Mouse (Mus musculus): ENCODE data around the gene Gm42669. TPM values are rescaled to one million over a fixed set of nuclear protein-coding genes. Genes with fewer than 3 reads are reported as not detected.

The Gm42669 gene
- polyA plus RNA-seq, 1 experiment = 0.06 TPM

- no peak overlapping the region for H3K4me3 ChIP-seq (ENCODE audit: extremely low read depth, insufficient read depth, insufficient read length)
- 84% methylated on average over 4 of the region's 4 CpGs for WGBS
- no peak for DNase-seq (ENCODE audit: low read depth in 1 of 2, low spot score in 2 of 2)
Observed at GRCm38 (mm10) chr5:107488996-107489395, 18.4 kb upstream of the Gm42669 start.

DNA sequence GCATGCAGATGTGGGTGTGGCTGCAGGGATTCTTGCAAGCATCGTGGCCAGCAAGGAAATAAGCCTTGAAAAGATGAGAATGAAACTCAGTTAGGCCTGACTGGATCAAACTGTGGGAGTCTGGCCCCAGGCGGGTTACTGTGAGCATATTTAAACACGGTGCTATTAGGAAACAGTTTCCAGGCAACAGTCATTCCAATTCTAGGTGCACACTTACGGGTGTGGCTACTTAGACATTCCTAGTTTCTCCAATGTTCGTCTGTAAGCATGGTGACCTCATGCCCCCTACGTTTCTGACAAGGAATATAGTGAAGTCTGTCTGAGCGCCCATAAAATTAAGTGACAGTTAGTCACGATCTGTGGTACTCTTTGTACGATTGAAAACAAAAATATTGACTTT, 16.4 kb upstream of the Gm42669 start:
- Histone ChIP-seq H3K27ac (ENCODE audit: insufficient read depth, low read length) (no peak overlapping the region), H3K4me1 (ENCODE audit: control insufficient read depth, insufficient read depth, insufficient read length) (no peaks in the 10 kb centered on the region), H3K4me3 (ENCODE audit: extremely low read depth, insufficient read depth, insufficient read length) (no peak overlapping the region), H3K27me3 (ENCODE audit: control insufficient read depth, insufficient read depth, low read length) (no peaks in the 10 kb centered on the region), H3K36me3 (ENCODE audit: control insufficient read depth, insufficient read depth, low read length) (no peaks in the 10 kb centered on the region)
- DNase-seq (ENCODE audit: low read depth in 1 of 2, low spot score in 2 of 2) = no peak
- 90% methylated on average over 9 of the region's 9 CpGs for WGBS
- no peak for TF ChIP-seq CTCF (IDR thresholded peaks at IDR 0.05; ENCODE audit: extremely low read depth, insufficient read depth, insufficient read length, insufficient replicate concordance)
- no peak for TF ChIP-seq POLR2A (IDR thresholded peaks at IDR 0.05; ENCODE audit: low read depth, low read length)

More at GRCm38 (mm10) chr5:107488996-107489395, 18.4 kb upstream of the Gm42669 start:
- H3K36me3 ChIP-seq (ENCODE audit: control insufficient read depth, insufficient read depth, low read length) = no peaks in the 10 kb centered on the region
- H3K27ac ChIP-seq (ENCODE audit: insufficient read depth, low read length) = no peak overlapping the region
- no peaks in the 10 kb centered on the region for H3K27me3 ChIP-seq (ENCODE audit: control insufficient read depth, insufficient read depth, low read length)
- TF ChIP-seq CTCF (IDR thresholded peaks at IDR 0.05; ENCODE audit: extremely low read depth, insufficient read depth, insufficient read length, insufficient replicate concordance) (no peak), POLR2A (IDR thresholded peaks at IDR 0.05; ENCODE audit: low read depth, low read length) (no peak)
- no peaks in the 10 kb centered on the region for H3K4me1 ChIP-seq (ENCODE audit: control insufficient read depth, insufficient read depth, insufficient read length)

GRCm38 (mm10) chr5:107492471-107492870, 14.9 kb upstream of the Gm42669 start:
- H3K27me3 ChIP-seq (ENCODE audit: control insufficient read depth, insufficient read depth, low read length) = no peaks in the 10 kb centered on the region
- 93% methylated on average over 2 of the region's 2 CpGs for WGBS
- no peak for DNase-seq (ENCODE audit: low read depth in 1 of 2, low spot score in 2 of 2)
- peaks cover under 1% of the 10 kb centered on the region; the same call in 1 of the 2 replicates for H3K4me1 ChIP-seq (ENCODE audit: control insufficient read depth, insufficient read depth, insufficient read length)
- H3K4me3 ChIP-seq (ENCODE audit: extremely low read depth, insufficient read depth, insufficient read length) = no peak overlapping the region
- H3K36me3 ChIP-seq (ENCODE audit: control insufficient read depth, insufficient read depth, low read length) = no peaks in the 10 kb centered on the region
- TF ChIP-seq CTCF (IDR thresholded peaks at IDR 0.05; ENCODE audit: extremely low read depth, insufficient read depth, insufficient read length, insufficient replicate concordance) (no peak), POLR2A (IDR thresholded peaks at IDR 0.05; ENCODE audit: low read depth, low read length) (no peak)
- no peak overlapping the region for H3K27ac ChIP-seq (ENCODE audit: insufficient read depth, low read length)

DNA sequence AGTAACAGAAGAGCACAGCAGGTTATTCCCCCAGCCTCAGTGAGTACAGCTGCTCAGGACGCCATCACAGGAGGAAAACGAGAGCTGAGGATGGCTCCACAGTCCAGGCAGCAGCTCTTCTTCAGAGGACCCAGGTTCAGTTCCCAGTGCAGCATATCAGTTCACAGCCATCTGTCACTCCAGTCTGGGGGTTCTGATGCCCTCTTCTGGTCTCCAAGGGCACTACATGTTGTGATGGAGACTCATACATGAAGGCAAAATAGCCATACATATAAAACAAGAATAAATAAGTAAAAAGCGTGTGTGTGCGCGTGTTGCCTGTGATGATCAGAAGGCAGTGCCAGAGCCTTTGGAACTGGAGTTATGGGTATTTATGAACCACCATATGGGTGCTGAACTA, 12.7 kb upstream of the Gm42669 start:
- Histone ChIP-seq H3K27ac (ENCODE audit: insufficient read depth, low read length) (no peak overlapping the region), H3K4me1 (ENCODE audit: control insufficient read depth, insufficient read depth, insufficient read length) (peaks cover 4% of the 10 kb centered on the region; the same call in 1 of the 2 replicates), H3K4me3 (ENCODE audit: extremely low read depth, insufficient read depth, insufficient read length) (no peak overlapping the region), H3K27me3 (ENCODE audit: control insufficient read depth, insufficient read depth, low read length) (no peaks in the 10 kb centered on the region), H3K36me3 (ENCODE audit: control insufficient read depth, insufficient read depth, low read length) (no peaks in the 10 kb centered on the region)
- no peak for DNase-seq (ENCODE audit: low read depth in 1 of 2, low spot score in 2 of 2)
- 98% methylated on average over 5 of the region's 5 CpGs for WGBS
- no peak for TF ChIP-seq POLR2A (IDR thresholded peaks at IDR 0.05; ENCODE audit: low read depth, low read length)
- TF ChIP-seq CTCF (IDR thresholded peaks at IDR 0.05; ENCODE audit: extremely low read depth, insufficient read depth, insufficient read length, insufficient replicate concordance) = no peak

DNA sequence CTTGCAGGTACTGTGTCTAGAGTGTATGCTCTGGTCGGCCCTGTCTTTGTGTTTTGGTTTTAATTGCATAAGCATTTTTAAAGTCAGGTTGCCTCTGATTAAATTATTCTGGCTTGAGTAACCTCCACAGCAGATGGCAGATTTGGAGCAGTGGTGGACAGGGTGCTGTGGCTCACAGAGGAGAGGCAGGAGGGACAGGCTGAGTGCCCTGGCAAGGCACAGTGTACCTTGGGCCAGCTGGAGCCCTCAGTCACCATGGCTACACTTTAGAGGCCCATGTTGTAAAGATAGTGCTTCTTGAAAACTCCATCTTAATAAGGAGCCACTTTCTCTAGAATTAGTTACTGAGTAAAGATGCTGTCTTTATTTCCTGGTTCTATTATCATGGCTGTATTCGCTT, 11.4 kb upstream of the Gm42669 start:
- WGBS = 91% methylated on average over 2 of the region's 2 CpGs

GRCm38 (mm10) chr5:107497519-107498501, 9.6 kb upstream of the Gm42669 start:
- 51% methylated on average over 10 of the region's 10 CpGs for WGBS
- TF ChIP-seq CTCF (IDR thresholded peaks at IDR 0.05; ENCODE audit: extremely low read depth, insufficient read depth, insufficient read length, insufficient replicate concordance) (no peak), POLR2A (IDR thresholded peaks at IDR 0.05; ENCODE audit: low read depth, low read length) (no peak)
- Histone ChIP-seq H3K4me1 (ENCODE audit: control insufficient read depth, insufficient read depth, insufficient read length) (peaks cover 4% of the 10 kb centered on the region; the same call in 1 of the 2 replicates), H3K36me3 (ENCODE audit: control insufficient read depth, insufficient read depth, low read length) (no peaks in the 10 kb centered on the region), H3K27ac (ENCODE audit: insufficient read depth, low read length) (peak overlapping the region; percentile 15; the same call in 1 of the 2 replicates), H3K4me3 (ENCODE audit: extremely low read depth, insufficient read depth, insufficient read length) (peak overlapping the region; percentile 9; the same call in 1 of the 2 replicates), H3K27me3 (ENCODE audit: control insufficient read depth, insufficient read depth, low read length) (no peaks in the 10 kb centered on the region)
- DNase-seq (ENCODE audit: low read depth in 1 of 2, low spot score in 2 of 2) = peak in 1 of 2 experiments; percentile 23

More for the DNA sequence above, 11.4 kb upstream of the Gm42669 start:
- H3K36me3 ChIP-seq (ENCODE audit: control insufficient read depth, insufficient read depth, low read length) = no peaks in the 10 kb centered on the region
- no peak for DNase-seq (ENCODE audit: low read depth in 1 of 2, low spot score in 2 of 2)
- H3K4me1 ChIP-seq (ENCODE audit: control insufficient read depth, insufficient read depth, insufficient read length) = peaks cover 4% of the 10 kb centered on the region; the same call in 1 of the 2 replicates
- H3K27me3 ChIP-seq (ENCODE audit: control insufficient read depth, insufficient read depth, low read length) = no peaks in the 10 kb centered on the region
- no peak overlapping the region for H3K4me3 ChIP-seq (ENCODE audit: extremely low read depth, insufficient read depth, insufficient read length)
- TF ChIP-seq CTCF (IDR thresholded peaks at IDR 0.05; ENCODE audit: extremely low read depth, insufficient read depth, insufficient read length, insufficient replicate concordance) (no peak), POLR2A (IDR thresholded peaks at IDR 0.05; ENCODE audit: low read depth, low read length) (no peak)
- no peak overlapping the region for H3K27ac ChIP-seq (ENCODE audit: insufficient read depth, low read length)

Measured in spleen, adult 2 months (tissue).